Mouse (Mus musculus) naive thymus-derived CD4-positive, alpha-beta T cell, adult 5 months (primary cell): Measurements from ENCODE around the gene Aff3. TPM values are rescaled to one million over a fixed set of nuclear protein-coding genes. Genes with fewer than 3 reads are reported as not detected.

Source experiments
- polyA plus RNA-seq: library from polyadenylated mRNA; unstranded; fragments of 100-300 nt; shearing (Covaris generic); gene quantifications from one replicate; pipeline ENCODE4 v1.2.1, GENCODE M21; 2017

The Aff3 gene
- polyA plus RNA-seq: 76.4 TPM

DNA sequence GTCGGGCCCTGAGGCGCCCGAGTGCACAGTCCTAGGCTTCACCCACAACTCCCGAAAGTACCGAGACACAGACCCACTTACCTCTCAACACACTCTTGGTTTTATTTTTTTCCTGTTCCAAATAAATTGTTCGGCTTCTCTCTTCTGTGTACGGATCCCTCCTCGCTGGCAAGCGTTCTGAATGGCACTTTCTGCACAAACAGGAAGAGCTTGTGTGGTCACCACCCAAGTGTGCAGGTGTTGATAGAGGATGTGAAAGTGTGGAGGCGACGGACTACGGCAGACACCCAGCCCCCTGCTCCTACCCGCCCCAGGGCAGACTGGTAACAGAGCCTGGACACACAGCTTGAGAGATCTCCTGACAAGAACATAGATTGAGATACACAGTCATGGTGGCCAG lies at the start of gene Aff3:
Gene Aff3, minus strand, starts transcription at position 179 of the 400 bp plus-strand sequence.

DNA sequence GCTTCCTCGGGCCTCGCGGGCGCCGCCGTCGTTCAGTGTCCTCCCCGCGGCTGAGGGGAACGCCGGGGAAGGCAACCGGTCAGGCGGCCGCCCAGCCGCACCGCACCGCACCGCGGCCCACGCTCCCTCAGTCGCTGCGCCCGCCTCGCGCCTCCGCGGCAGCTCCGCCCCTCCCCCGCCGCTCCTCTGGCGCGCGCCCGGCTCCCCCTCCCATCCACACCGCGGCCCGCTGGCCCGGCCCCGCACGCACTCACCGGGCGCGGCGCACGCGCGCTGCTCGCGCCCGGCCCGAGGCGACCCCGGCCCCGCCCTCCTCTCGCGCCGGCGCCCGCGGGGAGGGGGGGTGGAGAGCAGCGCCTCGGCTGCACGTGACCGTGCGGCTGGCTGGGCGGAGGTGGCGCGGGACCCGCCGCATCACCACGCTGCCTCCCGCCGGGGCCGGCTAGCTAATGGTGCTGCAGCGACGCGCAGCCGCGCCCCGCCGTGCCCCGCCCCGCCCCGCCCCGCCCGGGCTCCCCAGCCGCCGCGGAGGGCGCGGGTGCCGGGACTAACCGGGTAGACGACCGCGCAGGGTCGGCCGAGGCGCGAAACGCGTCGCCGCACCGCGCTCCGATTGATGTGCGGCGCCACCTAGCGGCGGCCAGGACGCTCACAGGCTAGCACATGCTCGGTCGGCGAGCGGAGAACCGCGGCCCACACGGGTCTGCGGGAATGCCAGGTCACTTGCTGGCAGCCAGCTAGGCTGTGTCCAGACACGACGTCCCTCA lies 535.1 kb downstream of the Aff3 start, which contains the start of gene Rev1:
Gene Rev1, minus strand, starts transcription at position 301 of the 767 bp plus-strand sequence.

Other genes with a start within 250 kb of the Aff3 start
- 0.05 TPM for gene Lonrf2, start 171.8 kb upstream of the Aff3 start, polyA plus RNA-seq
- 20.0 TPM for gene Chst10, start 233.2 kb upstream of the Aff3 start, polyA plus RNA-seq